Mouse (Mus musculus) ES-Bruce4 (cell line): ENCODE measurements at regions not wholly inside any gene's neighbourhood (a gene's known extent, or its start where the extent isn't known, plus 50 kb on each side); places are given as distances from the start of the nearest gene placed in this dataset.

Experiments
- CTCF ChIP-seq: IDR thresholded peaks from one replicate; pipeline ENCODE4 v1.8.1; 2011; ENCODE audit warnings: low read depth, low read length
- POLR2A ChIP-seq: IDR thresholded peaks from one replicate; pipeline ENCODE4 v1.8.1; 2011; ENCODE audit warnings: low read length; ENCODE audit not compliant: insufficient read depth

GRCm38 (mm10) chr2:106213740-106214139 is 210.4 kb upstream of the Dnajc24 start:
- TF ChIP-seq CTCF (no peak), POLR2A (no peak)
